Mouse (Mus musculus): Measurements from ENCODE around the gene 1700020D05Rik. TPM values are rescaled to one million over a fixed set of nuclear protein-coding genes. Genes with fewer than 3 reads are reported as not detected.

1700020D05Rik gene
- polyA plus RNA-seq, 1 experiment from 2014 or later = 0.25 TPM

Other genes with a start within 250 kb of the 1700020D05Rik start
- 23.1 and 23.4 TPM in 2 replicates for gene Pacs1, start 230.7 kb downstream of the 1700020D05Rik start, polyA plus RNA-seq (2016; fragmentation: Nextera tagmentation; extraction: Ambion mirVana)
- gene Sf3b2, start 208.3 kb downstream of the 1700020D05Rik start, polyA plus RNA-seq (2016; fragmentation: Nextera tagmentation; extraction: Ambion mirVana) = 261 and 313 TPM in 2 replicates
- gene Gal3st3, start 205.5 kb downstream of the 1700020D05Rik start, polyA plus RNA-seq (2016; fragmentation: Nextera tagmentation; extraction: Ambion mirVana) = 2.8 and 4.5 TPM in 2 replicates
- gene Catsper1, start 168.0 kb downstream of the 1700020D05Rik start, polyA plus RNA-seq (2016; fragmentation: Nextera tagmentation; extraction: Ambion mirVana) = not detected in 2 replicates
- gene Cst6, start 154.2 kb downstream of the 1700020D05Rik start, polyA plus RNA-seq (2016; fragmentation: Nextera tagmentation; extraction: Ambion mirVana) = 0.23 TPM in 1 of 2 replicates, not detected in the other
- 58.0 and 72.6 TPM in 2 replicates for gene Eif1ad, start 137.0 kb downstream of the 1700020D05Rik start, polyA plus RNA-seq (2016; fragmentation: Nextera tagmentation; extraction: Ambion mirVana)
- gene Banf1, start 136.6 kb downstream of the 1700020D05Rik start, polyA plus RNA-seq (2016; fragmentation: Nextera tagmentation; extraction: Ambion mirVana) = 533 and 575 TPM in 2 replicates
- gene Sart1, start 115.1 kb downstream of the 1700020D05Rik start, polyA plus RNA-seq (2016; fragmentation: Nextera tagmentation; extraction: Ambion mirVana) = 52.7 and 88.8 TPM in 2 replicates
- 1.2 and 1.8 TPM in 2 replicates for gene Tsga10ip, start 101.3 kb downstream of the 1700020D05Rik start, polyA plus RNA-seq (2016; fragmentation: Nextera tagmentation; extraction: Ambion mirVana)
- gene Drap1, start 78.8 kb downstream of the 1700020D05Rik start, polyA plus RNA-seq (2016; fragmentation: Nextera tagmentation; extraction: Ambion mirVana) = 173 and 209 TPM in 2 replicates
- 39.3 and 49.1 TPM in 2 replicates for gene AI837181, start 78.6 kb downstream of the 1700020D05Rik start, polyA plus RNA-seq (2016; fragmentation: Nextera tagmentation; extraction: Ambion mirVana)
- 0.34 and 0.49 TPM in 2 replicates for gene Fosl1, start 56.2 kb downstream of the 1700020D05Rik start, polyA plus RNA-seq (2016; fragmentation: Nextera tagmentation; extraction: Ambion mirVana)
- 8.3 and 11.6 TPM in 2 replicates for gene Ccdc85b, start 45.9 kb downstream of the 1700020D05Rik start, polyA plus RNA-seq (2016; fragmentation: Nextera tagmentation; extraction: Ambion mirVana)
- 79.5 and 87.9 TPM in 2 replicates for gene Fibp, start 43.2 kb downstream of the 1700020D05Rik start, polyA plus RNA-seq (2016; fragmentation: Nextera tagmentation; extraction: Ambion mirVana)
- 0.85 and 1.1 TPM in 2 replicates for gene Ctsw, start 35.3 kb downstream of the 1700020D05Rik start, polyA plus RNA-seq (2016; fragmentation: Nextera tagmentation; extraction: Ambion mirVana)
- gene Efemp2, start 29.8 kb downstream of the 1700020D05Rik start, polyA plus RNA-seq (2016; fragmentation: Nextera tagmentation; extraction: Ambion mirVana) = 62.7 and 92.3 TPM in 2 replicates
- gene Mus81, start 15.4 kb downstream of the 1700020D05Rik start, polyA plus RNA-seq (2016; fragmentation: Nextera tagmentation; extraction: Ambion mirVana) = 41.7 and 44.7 TPM in 2 replicates
- gene Cfl1, start 13.3 kb downstream of the 1700020D05Rik start, polyA plus RNA-seq (2016; fragmentation: Nextera tagmentation; extraction: Ambion mirVana) = 2,322 and 2,829 TPM in 2 replicates
- gene Snx32, start 6.8 kb upstream of the 1700020D05Rik start, polyA plus RNA-seq (2016; fragmentation: Nextera tagmentation; extraction: Ambion mirVana) = 10.6 and 15.6 TPM in 2 replicates
- gene Ovol1, start 56.9 kb upstream of the 1700020D05Rik start, polyA plus RNA-seq (2016; fragmentation: Nextera tagmentation; extraction: Ambion mirVana) = 0.35 TPM in 1 of 2 replicates, not detected in the other
- gene Ap5b1, start 64.2 kb upstream of the 1700020D05Rik start, polyA plus RNA-seq (2016; fragmentation: Nextera tagmentation; extraction: Ambion mirVana) = 2.2 and 2.7 TPM in 2 replicates
- 113 and 142 TPM in 2 replicates for gene Rnaseh2c, start 98.1 kb upstream of the 1700020D05Rik start, polyA plus RNA-seq (2016; fragmentation: Nextera tagmentation; extraction: Ambion mirVana)
- gene Kat5, start 106.5 kb upstream of the 1700020D05Rik start, polyA plus RNA-seq (2016; fragmentation: Nextera tagmentation; extraction: Ambion mirVana) = 33.2 and 35.4 TPM in 2 replicates
- 36.8 and 38.1 TPM in 2 replicates for gene Rela, start 133.7 kb upstream of the 1700020D05Rik start, polyA plus RNA-seq (2016; fragmentation: Nextera tagmentation; extraction: Ambion mirVana)
- 24.7 and 28.9 TPM in 2 replicates for gene Sipa1, start 159.9 kb upstream of the 1700020D05Rik start, polyA plus RNA-seq (2016; fragmentation: Nextera tagmentation; extraction: Ambion mirVana)
- 33.6 and 36.0 TPM in 2 replicates for gene Map3k11, start 185.0 kb upstream of the 1700020D05Rik start, polyA plus RNA-seq (2016; fragmentation: Nextera tagmentation; extraction: Ambion mirVana)
- 20.1 and 26.3 TPM in 2 replicates for gene Pcnx3, start 185.1 kb upstream of the 1700020D05Rik start, polyA plus RNA-seq (2016; fragmentation: Nextera tagmentation; extraction: Ambion mirVana)
- 0.15 TPM in 1 of 2 replicates, not detected in the other for gene Kcnk7, start 200.6 kb upstream of the 1700020D05Rik start, polyA plus RNA-seq (2016; fragmentation: Nextera tagmentation; extraction: Ambion mirVana)
- 69.0 and 130 TPM in 2 replicates for gene Ehbp1l1, start 222.5 kb upstream of the 1700020D05Rik start, polyA plus RNA-seq (2016; fragmentation: Nextera tagmentation; extraction: Ambion mirVana)
- 75.9 and 88.9 TPM in 2 replicates for gene Fam89b, start 225.9 kb upstream of the 1700020D05Rik start, polyA plus RNA-seq (2016; fragmentation: Nextera tagmentation; extraction: Ambion mirVana)
- 4.2 and 4.3 TPM in 2 replicates for gene Ltbp3, start 237.1 kb upstream of the 1700020D05Rik start, polyA plus RNA-seq (2016; fragmentation: Nextera tagmentation; extraction: Ambion mirVana)